Mouse (Mus musculus) olfactory bulb, adult 2 months (tissue): Measurements from ENCODE around the gene Creb1.
"Not testable (repeated sequence)": the region's sequence is repeated elsewhere in the genome, so short reads cannot be mapped to it uniquely, and the experiment has no call there.

Source experiments
- CTCF ChIP-seq: fragments of 200-500 bp; IDR thresholded peaks from 2 replicates; pipeline ENCODE4 v1.5.1; 2012; ENCODE audit warnings: low read depth, mild to moderate bottlenecking, low read length, moderate library complexity; ENCODE audit not compliant: insufficient read depth
- POLR2A ChIP-seq: fragments of 200-500 bp; IDR thresholded peaks from 2 replicates; pipeline ENCODE4 v1.6.1; 2012; ENCODE audit warnings: mild to moderate bottlenecking, low read depth, low read length, moderate library complexity; ENCODE audit not compliant: insufficient read depth

GRCm38 (mm10) chr1:64642541-64642940, 110.1 kb downstream of the Creb1 start:
- not testable (repeated sequence) for TF ChIP-seq CTCF, POLR2A
